ENCODE assay signal across 17 mouse cellular contexts in the genomic region with DNA sequence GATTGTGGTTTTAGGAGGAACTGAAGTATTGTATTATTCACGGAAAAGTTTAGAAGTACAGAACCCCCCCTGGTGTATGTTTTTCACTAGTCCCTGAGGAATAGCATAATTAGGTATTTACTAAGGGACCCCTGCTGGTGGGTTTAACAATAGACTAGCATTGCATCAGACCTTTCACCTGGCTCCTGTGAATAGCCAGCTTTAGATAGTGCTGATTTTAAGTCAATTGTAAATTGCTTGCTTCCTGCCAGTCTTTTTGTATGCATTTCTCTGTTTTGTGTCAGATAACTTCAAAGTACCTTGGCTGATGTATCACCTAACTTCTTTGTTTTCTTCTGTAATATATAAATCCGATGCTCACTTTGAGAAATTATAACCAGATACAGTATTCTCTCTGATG.
"Had no signal": no experiment of that assay in that cellular context is flagged by ENCODE, and none has a peak within 500 bp of the region (broad histone marks: within the 10 kb centered on the region; RNA-seq: fewer than 3 reads in every experiment).

No protein-coding gene starts in this region.

- H3K4me2 ChIP-seq: neural tube, embryonic 12.5 days; neural tube, embryonic 13.5 days; neural tube, embryonic 15.5 days; stomach, embryonic 15.5 days had no signal

- H3K9me3 ChIP-seq: neural tube, embryonic 12.5 days; neural tube, embryonic 13.5 days; neural tube, embryonic 15.5 days; stomach, embryonic 15.5 days had no signal

- H3K9ac ChIP-seq: neural tube, embryonic 12.5 days; neural tube, embryonic 13.5 days; neural tube, embryonic 15.5 days; stomach, embryonic 15.5 days had no signal

- H3K4me3 ChIP-seq: neural tube, embryonic 12.5 days; neural tube, embryonic 13.5 days; neural tube, embryonic 15.5 days; stomach, embryonic 15.5 days had no signal

- DNase-seq: retina, postnatal 1 day; right cerebral cortex, adult 18-20 months; right cerebral cortex, postnatal 14 days; right cerebral cortex, postnatal 25 days; right cerebral cortex, postnatal 4 days; spleen, adult 18-20 months; thymus, adult 18-20 months; thymus, adult 2 months; thymus, postnatal 14 days; thymus, postnatal 25 days; thymus, postnatal 36 days; thymus, postnatal 4 days had no signal

- H3K36me3 ChIP-seq: neural tube, embryonic 12.5 days; neural tube, embryonic 13.5 days; neural tube, embryonic 15.5 days; stomach, embryonic 15.5 days had no signal

- H3K27me3 ChIP-seq: neural tube, embryonic 12.5 days; neural tube, embryonic 13.5 days; neural tube, embryonic 15.5 days; stomach, embryonic 15.5 days had no signal

- H3K27ac ChIP-seq: neural tube, embryonic 12.5 days; neural tube, embryonic 13.5 days; neural tube, embryonic 15.5 days; stomach, embryonic 15.5 days; stomach, postnatal 0 days had no signal

- H3K4me1 ChIP-seq: neural tube, embryonic 12.5 days; neural tube, embryonic 13.5 days; neural tube, embryonic 15.5 days; stomach, embryonic 15.5 days had no signal
